Mouse (Mus musculus): ENCODE results near the gene Agpat2.

GRCm38 (mm10) chr2:26639838-26640830 lies 35.9 kb upstream of the Agpat2 start:
- TF ChIP-seq POLR2A (IDR thresholded peaks at IDR 0.05; ENCODE audit: control insufficient read depth in 1 of 2, insufficient read depth in 1 of 2, low read depth in 1 of 2, low read length in 2 of 2, poor library complexity in 1 of 2) (peak; percentile 92 to 97), CTCF (IDR thresholded peaks at IDR 0.05 in 2 of 3, conservative IDR thresholded peaks at IDR 0.05 in 1 of 3; ENCODE audit: control insufficient read depth in 1 of 3, insufficient read depth in 1 of 3, low read depth in 2 of 3, low read length in 3 of 3, poor library complexity in 1 of 3, severe bottlenecking in 1 of 3) (peak; percentile 77 to 97 (median 97)), HCFC1 (IDR thresholded peaks at IDR 0.05; ENCODE audit: low read depth, low read length) (peak; percentile 92)

All from MEL (cell line).